Mouse (Mus musculus): ENCODE results near the gene Ndufaf3.

DNA sequence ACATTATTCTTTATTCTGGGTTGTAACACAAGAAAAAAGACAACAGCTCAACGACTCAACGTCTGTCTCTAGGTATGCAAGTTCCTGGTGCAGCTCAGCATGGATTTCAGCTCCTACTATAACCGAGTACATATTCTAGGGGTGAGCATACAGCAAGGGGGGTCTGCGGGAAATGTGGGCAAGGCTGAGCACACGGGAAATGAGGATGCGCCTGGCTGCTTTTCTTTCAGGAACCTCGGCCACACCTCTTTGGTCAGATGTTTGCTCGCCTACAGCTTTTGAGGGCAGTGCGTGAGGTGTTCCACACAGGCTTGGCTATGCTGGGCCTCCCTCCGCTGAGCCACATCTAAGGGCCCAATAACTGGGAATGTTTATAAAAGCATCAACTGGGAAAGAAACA is 5.1 kb upstream of the Ndufaf3 start:
- TF ChIP-seq CTCF (IDR thresholded peaks at IDR 0.05; ENCODE audit: low read depth, low read length) (no peak), GATA1 (IDR thresholded peaks at IDR 0.05; ENCODE audit: borderline replicate concordance, low read length) (no peak), GATA2 (IDR thresholded peaks at IDR 0.05; ENCODE audit: borderline replicate concordance, low read depth, low read length) (no peak), POLR2AphosphoS5 (IDR thresholded peaks at IDR 0.05; ENCODE audit: insufficient replicate concordance, low read depth, low read length) (no peak), TAL1 (conservative IDR thresholded peaks at IDR 0.05; ENCODE audit: low read depth, low read length) (no peak)
